Mouse (Mus musculus) testis, adult 2 months (tissue): Measurements from ENCODE around the gene Slbp.

ENCODE experiments used
- CTCF ChIP-seq: fragments of 200-500 bp; IDR thresholded peaks from 2 replicates; pipeline ENCODE4 v1.5.1; 2012; ENCODE audit warnings: low read depth, mild to moderate bottlenecking, inconsistent platforms, low read length, moderate library complexity; ENCODE audit not compliant: control insufficient read depth, insufficient read depth, insufficient replicate concordance
- POLR2A ChIP-seq: fragments of 200-500 bp; IDR thresholded peaks from 2 replicates; pipeline ENCODE4 v1.6.1; 2012; ENCODE audit warnings: low read depth, mild to moderate bottlenecking, inconsistent platforms, low read length, moderate library complexity; ENCODE audit not compliant: control insufficient read depth

GRCm38 (mm10) chr5:33668223-33668622 lies 15.8 kb upstream of the Slbp start:
- TF ChIP-seq POLR2A, result no peak
- TF ChIP-seq CTCF, result no peak
